Mouse (Mus musculus) limb, embryonic 11.5 days (tissue): Measurements from ENCODE around the gene Zfand2b. TPM values are rescaled to one million over a fixed set of nuclear protein-coding genes. Genes with fewer than 3 reads are reported as not detected.

Experiments
- ATAC-seq: fragments of 200-750 bp; cut with Nextera tagmentation; 2 replicates; pipeline ENCODE4 v1.8.0; 2017; ENCODE audit warnings: low read depth; ENCODE audit not compliant: insufficient number of reproducible peaks, low FRiP score, low TSS enrichment
- DNase-seq: peaks from one replicate; pipeline ENCODE4 v3.0.0-alpha.2; 2015; ENCODE audit warnings: low spot score
- H3K27ac ChIP-seq: fragments of 300-500 bp; sonication (generic); replicated peaks from 2 replicates; pipeline ENCODE4 v1.5.1; 2014; ENCODE audit warnings: low read depth, mild to moderate bottlenecking, low read length
- H3K27me3 ChIP-seq: fragments of 300-500 bp; sonication (generic); 2 replicates; pipeline ENCODE4 v1.6.1; 2014; ENCODE audit warnings: mild to moderate bottlenecking, low read length, mixed read lengths; ENCODE audit not compliant: control insufficient read depth, insufficient read depth
- H3K36me3 ChIP-seq: fragments of 300-500 bp; sonication (generic); 2 replicates; pipeline ENCODE4 v1.6.1; 2014; ENCODE audit warnings: mild to moderate bottlenecking, low read length, moderate library complexity, mixed read lengths; ENCODE audit not compliant: control insufficient read depth, insufficient read depth
- H3K4me1 ChIP-seq: fragments of 300-500 bp; sonication (generic); 2 replicates; pipeline ENCODE4 v1.6.1; 2014; ENCODE audit warnings: low read length, mixed read lengths; ENCODE audit not compliant: control insufficient read depth, insufficient read depth
- H3K4me2 ChIP-seq: fragments of 300-500 bp; sonication (generic); 2 replicates; pipeline ENCODE4 v1.6.1; 2014; ENCODE audit warnings: low read depth, mild to moderate bottlenecking, moderate library complexity; ENCODE audit not compliant: severe bottlenecking
- H3K4me3 ChIP-seq: fragments of 300-500 bp; sonication (generic); 2 replicates; pipeline ENCODE4 v1.5.1; 2014; ENCODE audit warnings: low read depth, low read length
- H3K9ac ChIP-seq: fragments of 300-500 bp; sonication (generic); 2 replicates; pipeline ENCODE4 v1.6.1; 2014; ENCODE audit warnings: mild to moderate bottlenecking, low read length
- H3K9me3 ChIP-seq: fragments of 300-500 bp; sonication (generic); 2 replicates; pipeline ENCODE4 v1.6.1; 2016; ENCODE audit warnings: low read length; ENCODE audit not compliant: control insufficient read depth
- WGBS: fragments of 180-500 bp; shearing (Covaris S2); extraction: QIAGEN DNeasy Blood & Tissue Kit; methylation state at CpG from one replicate; pipeline ENCODE4 v1.1.7; 2014; 5-methylcytosine and 5-hydroxymethylcytosine counted together
- polyA plus RNA-seq: library from polyadenylated mRNA; unstranded; fragments of >200 nt; fragmentation: Nextera tagmentation; extraction: Ambion mirVana; gene quantifications from 2 replicates; pipeline ENCODE4 v1.2.1, GENCODE M21; 2014

Zfand2b gene
- polyA plus RNA-seq, 1 experiment from 2014 or later: 31.3 TPM

GRCm38 (mm10) chr1:75148727-75149126, 19.7 kb upstream of the Zfand2b start:
- WGBS: 89% methylated on average over 4 of the region's 4 CpGs
- Histone ChIP-seq H3K9ac (no peak overlapping the region), H3K27me3 (no peaks in the 10 kb centered on the region), H3K9me3 (no peaks in the 10 kb centered on the region), H3K27ac (no peak overlapping the region), H3K4me3 (no peak overlapping the region), H3K4me1 (no peaks in the 10 kb centered on the region), H3K4me2 (no peak overlapping the region), H3K36me3 (peaks cover 12% of the 10 kb centered on the region)
- DNase-seq (no peak), ATAC-seq (no peak)

GRCm38 (mm10) chr1:75155837-75156236, 12.6 kb upstream of the Zfand2b start:
- Histone ChIP-seq H3K27ac (no peak overlapping the region), H3K9me3 (no peaks in the 10 kb centered on the region), H3K4me1 (no peaks in the 10 kb centered on the region), H3K4me2 (no peak overlapping the region), H3K9ac (no peak overlapping the region), H3K27me3 (no peaks in the 10 kb centered on the region), H3K36me3 (no peaks in the 10 kb centered on the region), H3K4me3 (no peak overlapping the region)
- DNase-seq: no peak
- WGBS: 68% methylated on average over 3 of the region's 3 CpGs
- no peak for ATAC-seq

- Histone ChIP-seq H3K9ac (no peak overlapping the region), H3K4me3 (no peak overlapping the region), H3K27me3 (no peaks in the 10 kb centered on the region), H3K4me2 (no peak overlapping the region), H3K9me3 (no peaks in the 10 kb centered on the region), H3K27ac (no peak overlapping the region), H3K4me1 (no peaks in the 10 kb centered on the region), H3K36me3 (no peaks in the 10 kb centered on the region)
- ATAC-seq (no peak), DNase-seq (no peak)
These were observed 9.5 kb upstream of the Zfand2b start for GRCm38 (mm10) chr1:75158990-75159389.

GRCm38 (mm10) chr1:75159540-75160255, 8.7 kb upstream of the Zfand2b start:
- Histone ChIP-seq H3K27me3 (no peaks in the 10 kb centered on the region), H3K27ac (no peak overlapping the region), H3K9me3 (no peaks in the 10 kb centered on the region), H3K4me2 (no peak overlapping the region), H3K36me3 (no peaks in the 10 kb centered on the region), H3K4me1 (no peaks in the 10 kb centered on the region), H3K9ac (no peak overlapping the region), H3K4me3 (no peak overlapping the region)
- no peak for DNase-seq
- no peak for ATAC-seq
- 75% methylated on average over 5 of the region's 5 CpGs for WGBS

- WGBS: 83% methylated on average over 4 of the region's 4 CpGs
- Histone ChIP-seq H3K9me3 (no peaks in the 10 kb centered on the region), H3K4me3 (no peak overlapping the region), H3K27me3 (no peaks in the 10 kb centered on the region), H3K4me2 (no peak overlapping the region), H3K9ac (no peak overlapping the region), H3K27ac (no peak overlapping the region), H3K4me1 (no peaks in the 10 kb centered on the region), H3K36me3 (no peaks in the 10 kb centered on the region)
- DNase-seq: no peak
- no peak for ATAC-seq
These were observed 8.2 kb upstream of the Zfand2b start for GRCm38 (mm10) chr1:75160256-75160617.

- 7% methylated on average over 7 of the region's 7 CpGs for WGBS
These were observed 364 bp upstream of the Zfand2b start for GRCm38 (mm10) chr1:75168093-75168471.

DNA sequence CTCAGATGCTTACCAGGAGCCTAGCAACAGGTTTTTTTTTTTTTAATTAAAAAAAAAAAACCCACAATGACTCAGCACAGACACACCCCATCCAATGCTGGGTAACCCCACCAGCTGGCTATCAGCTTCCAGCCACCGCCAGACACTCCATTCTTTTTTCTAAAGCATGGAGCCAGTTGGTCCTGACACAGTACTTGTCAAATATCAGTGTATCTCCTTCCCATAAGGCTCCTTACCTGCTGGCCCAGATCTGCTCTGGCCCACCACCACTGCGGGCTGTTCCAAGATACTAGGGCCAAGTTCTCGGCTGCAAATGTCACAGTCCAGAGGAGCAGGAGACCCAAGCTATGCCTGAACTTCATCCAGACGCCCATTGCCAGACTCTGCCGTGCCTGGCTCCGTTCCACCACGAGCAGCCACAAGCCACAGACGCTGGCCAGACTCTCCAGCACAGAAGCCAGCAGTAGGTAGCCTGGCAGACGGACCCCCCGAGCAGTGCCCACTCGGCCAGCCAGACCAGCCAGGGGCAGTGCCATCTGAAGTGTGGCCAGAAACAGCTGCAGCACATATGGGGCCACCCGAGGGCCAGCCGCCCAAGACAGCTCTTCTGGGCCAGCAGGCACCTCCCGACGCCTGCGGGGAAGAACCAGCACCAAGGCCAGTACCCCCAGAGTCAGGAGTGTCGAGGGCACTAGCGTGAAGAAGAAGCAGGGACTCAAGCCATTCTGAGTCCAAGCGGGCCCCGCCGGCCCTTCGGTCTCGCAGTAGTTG, 11.1 kb downstream of the Zfand2b start:
- Histone ChIP-seq H3K4me3 (peak overlapping the region; percentile 67), H3K9ac (peak overlapping the region; percentile 65), H3K9me3 (no peaks in the 10 kb centered on the region), H3K4me2 (peak overlapping the region; percentile 99), H3K27me3 (no peaks in the 10 kb centered on the region), H3K4me1 (peaks cover 7% of the 10 kb centered on the region), H3K27ac (0 out of 2 replicates have a peak overlapping the region, but pooled peaks have one; percentile 30), H3K36me3 (peaks cover 10% of the 10 kb centered on the region)
- ATAC-seq (peak; percentile 51), DNase-seq (no peak)
- WGBS: 12% methylated on average over 23 of the region's 23 CpGs

More at GRCm38 (mm10) chr1:75168093-75168471, 364 bp upstream of the Zfand2b start:
- no peak for DNase-seq
- H3K9ac ChIP-seq: peak overlapping the region; percentile 45; the same call in 1 of the 2 replicates
- H3K4me2 ChIP-seq: peak overlapping the region; percentile 58
- H3K27ac ChIP-seq: peak overlapping the region; percentile 40; the same call in 1 of the 2 replicates
- H3K4me1 ChIP-seq: peaks cover 4% of the 10 kb centered on the region
- ATAC-seq: peak; percentile 16; the same call in 1 of the 2 replicates
- H3K9me3 ChIP-seq: no peaks in the 10 kb centered on the region
- H3K4me3 ChIP-seq: peak overlapping the region; percentile 74
- H3K27me3 ChIP-seq: no peaks in the 10 kb centered on the region
- peaks cover 9% of the 10 kb centered on the region for H3K36me3 ChIP-seq

- Histone ChIP-seq H3K9me3 (no peaks in the 10 kb centered on the region), H3K27ac (0 out of 2 replicates have a peak within 1 kb of the TSS, but pooled peaks have one; percentile 30), H3K9ac (peak within 1 kb of the TSS; percentile 65), H3K4me1 (peaks cover 7% of the 10 kb centered on the region), H3K4me2 (peak within 1 kb of the TSS; percentile 99), H3K36me3 (peaks cover 10% of the 10 kb centered on the region), H3K4me3 (peak within 1 kb of the TSS; percentile 67), H3K27me3 (no peaks in the 10 kb centered on the region)
- under 1% methylated on average over 31 of the region's 31 CpGs for WGBS
- DNase-seq: peak; percentile 91
- ATAC-seq: peak; percentile 88
These were observed 11.7 kb downstream of the Zfand2b start, which contains the start of gene Abcb6 for GRCm38 (mm10) chr1:75180105-75180590. Gene Abcb6 (minus strand): TSS chr1:75180392.
